Mouse (Mus musculus) MEL (cell line): ENCODE measurements around the gene Cog7. TPM values are rescaled to one million over a fixed set of nuclear protein-coding genes. Genes with fewer than 3 reads are reported as not detected.

ENCODE experiments used
- DNase-seq: peaks from one replicate; pipeline ENCODE4 v3.0.0; 2011; ENCODE audit warnings: low read depth, low spot score
- H3K27ac ChIP-seq: 2 replicates; pipeline ENCODE4 v1.5.1; 2012; ENCODE audit warnings: low read depth, mild to moderate bottlenecking, control low read depth, low read length, moderate library complexity; ENCODE audit not compliant: control insufficient read depth
- H3K27me3 ChIP-seq, 2 experiments: fragments of 150-350 bp in 1 of 2; sonication (generic) in 1 of 2; 2 replicates each; pipeline ENCODE4 v1.6.1; 2012; ENCODE audit warnings: low read length in 2 of 2, mild to moderate bottlenecking in 2 of 2, improper control_type of control experiment in 1 of 2, moderate library complexity in 1 of 2; ENCODE audit not compliant: insufficient read depth in 2 of 2, control insufficient read depth in 1 of 2
- H3K36me3 ChIP-seq, 2 experiments: 2 replicates each; pipeline ENCODE4 v1.6.1; 2012 to 2014; ENCODE audit warnings: low read length in 2 of 2, improper control_type of control experiment in 1 of 2, inconsistent platforms in 1 of 2, mild to moderate bottlenecking in 1 of 2; ENCODE audit not compliant: insufficient read depth in 2 of 2, control insufficient read depth in 1 of 2
- H3K4me1 ChIP-seq, 2 experiments: fragments of 150-350 bp in 1 of 2; sonication (generic) in 1 of 2; 2 replicates each; pipeline ENCODE4 v1.6.1; 2012; ENCODE audit warnings: low read length in 2 of 2, improper control_type of control experiment in 1 of 2, mild to moderate bottlenecking in 1 of 2; ENCODE audit not compliant: insufficient read depth in 2 of 2, control insufficient read depth in 1 of 2
- H3K4me3 ChIP-seq, 2 experiments: fragments of 150-350 bp in 1 of 2; sonication (generic) in 1 of 2; 2 replicates each; pipeline ENCODE4 v1.5.1; 2012; ENCODE audit warnings: low read depth in 2 of 2, low read length in 2 of 2, mild to moderate bottlenecking in 2 of 2, moderate library complexity in 2 of 2, control low read depth in 1 of 2, improper control_type of control experiment in 1 of 2; ENCODE audit not compliant: control insufficient read depth in 1 of 2, insufficient read depth in 1 of 2
- H3K79me2 ChIP-seq: 2 replicates; pipeline ENCODE4 v1.6.1; 2012; ENCODE audit warnings: mild to moderate bottlenecking, low read length, moderate library complexity; ENCODE audit not compliant: control insufficient read depth, poor library complexity, insufficient read depth
- H3K9ac ChIP-seq: 2 replicates; pipeline ENCODE4 v1.6.1; 2012; ENCODE audit warnings: low read depth, mild to moderate bottlenecking, control low read depth, low read length, moderate library complexity; ENCODE audit not compliant: control insufficient read depth, poor library complexity, severe bottlenecking
- H3K9me3 ChIP-seq: fragments of 150-350 bp; sonication (generic); replicated peaks from 2 replicates; pipeline ENCODE4 v1.6.1; 2012; ENCODE audit warnings: mild to moderate bottlenecking, low read length, improper control_type of control experiment, moderate library complexity; ENCODE audit not compliant: insufficient read depth
- CHD1 ChIP-seq: IDR thresholded peaks from 2 replicates; pipeline ENCODE4 v1.6.1; 2012; ENCODE audit warnings: low read depth, mild to moderate bottlenecking, inconsistent platforms, low read length, improper control_type of control experiment
- ELF1 ChIP-seq: IDR thresholded peaks from 2 replicates; pipeline ENCODE4 v1.6.1; 2014; ENCODE audit warnings: low read depth, mild to moderate bottlenecking, inconsistent platforms, low read length, improper control_type of control experiment, moderate library complexity
- EP300 ChIP-seq, 2 experiments: IDR thresholded peaks; 2 replicates each; pipeline ENCODE4 v1.6.1; 2011; ENCODE audit warnings: improper control_type of control experiment in 2 of 2, low read length in 2 of 2, low read depth in 1 of 2, mild to moderate bottlenecking in 1 of 2
- GABPA ChIP-seq: IDR thresholded peaks from 2 replicates; pipeline ENCODE4 v1.6.1; 2012; ENCODE audit warnings: low read depth, mild to moderate bottlenecking, inconsistent platforms, low read length, improper control_type of control experiment, moderate library complexity
- HCFC1 ChIP-seq: IDR thresholded peaks from 2 replicates; pipeline ENCODE4 v1.6.1; 2012; ENCODE audit warnings: low read depth, mild to moderate bottlenecking, inconsistent platforms, low read length, improper control_type of control experiment, moderate library complexity
- JUND ChIP-seq: IDR thresholded peaks from 2 replicates; pipeline ENCODE4 v1.6.1; 2011; ENCODE audit warnings: low read depth, mild to moderate bottlenecking, improper control_type of control experiment, low read length
- MAFK ChIP-seq: IDR thresholded peaks from 2 replicates; pipeline ENCODE4 v1.6.1; 2011; ENCODE audit warnings: low read depth, mild to moderate bottlenecking, low read length, improper control_type of control experiment, borderline replicate concordance
- MAZ ChIP-seq: IDR thresholded peaks from 2 replicates; pipeline ENCODE4 v1.6.1; 2012; ENCODE audit warnings: low read depth, mild to moderate bottlenecking, inconsistent platforms, low read length, improper control_type of control experiment
- POLR2A ChIP-seq, 2 experiments: IDR thresholded peaks; 2 replicates each; pipeline ENCODE4 v1.6.1; 2011 to 2012; ENCODE audit warnings: low read length in 2 of 2, mild to moderate bottlenecking in 2 of 2, control low read depth in 1 of 2, improper control_type of control experiment in 1 of 2, low read depth in 1 of 2, moderate library complexity in 1 of 2; ENCODE audit not compliant: control insufficient read depth in 1 of 2, insufficient read depth in 1 of 2, poor library complexity in 1 of 2
- POLR2AphosphoS2 ChIP-seq: IDR thresholded peaks from 2 replicates; pipeline ENCODE4 v1.6.1; 2011; ENCODE audit warnings: low read length, improper control_type of control experiment
- RAD21 ChIP-seq: IDR thresholded peaks from 2 replicates; pipeline ENCODE4 v1.6.1; 2011; ENCODE audit warnings: mild to moderate bottlenecking, low read depth, low read length, improper control_type of control experiment
- SIN3A ChIP-seq: IDR thresholded peaks from 2 replicates; pipeline ENCODE4 v1.6.1; 2012; ENCODE audit warnings: low read length, improper control_type of control experiment, inconsistent platforms
- SMC3 ChIP-seq: IDR thresholded peaks from 2 replicates; pipeline ENCODE4 v1.6.1; 2011; ENCODE audit warnings: low read depth, low read length, improper control_type of control experiment
- TAL1 ChIP-seq: IDR thresholded peaks from 2 replicates; pipeline ENCODE4 v1.6.1; 2012; ENCODE audit warnings: mild to moderate bottlenecking, inconsistent platforms, low read length, moderate library complexity, mixed read lengths
- UBTF ChIP-seq: IDR thresholded peaks from 2 replicates; pipeline ENCODE4 v1.6.1; 2012; ENCODE audit warnings: low read depth, mild to moderate bottlenecking, inconsistent platforms, low read length, improper control_type of control experiment, moderate library complexity, borderline replicate concordance; ENCODE audit not compliant: insufficient read depth
- USF2 ChIP-seq, 2 experiments: IDR thresholded peaks; 2 replicates each; pipeline ENCODE4 v1.6.1; 2011 to 2012; ENCODE audit warnings: improper control_type of control experiment in 2 of 2, low read length in 2 of 2, borderline replicate concordance in 1 of 2, inconsistent platforms in 1 of 2, low read depth in 1 of 2, mild to moderate bottlenecking in 1 of 2; ENCODE audit not compliant: insufficient read depth in 1 of 2
- ZC3H11A ChIP-seq: IDR thresholded peaks from 2 replicates; pipeline ENCODE4 v1.6.1; 2012; ENCODE audit warnings: low read depth, mild to moderate bottlenecking, inconsistent platforms, low read length, improper control_type of control experiment
- ZKSCAN1 ChIP-seq: IDR thresholded peaks from 2 replicates; pipeline ENCODE4 v1.6.1; 2012; ENCODE audit warnings: low read depth, mild to moderate bottlenecking, inconsistent platforms, low read length, improper control_type of control experiment, moderate library complexity
- ZMIZ1 ChIP-seq: IDR thresholded peaks from 2 replicates; pipeline ENCODE4 v1.6.1; 2012; ENCODE audit warnings: low read depth, mild to moderate bottlenecking, inconsistent platforms, low read length, improper control_type of control experiment, moderate library complexity
- polyA plus RNA-seq, 2 experiments: library from polyadenylated mRNA; stranded (reverse) in 1 of 2; unstranded in 1 of 2; fragments of >175 nt in 1 of 2; fragments of >200 nt in 1 of 2; gene quantifications; 2 replicates each; pipeline versions ENCODE4 v1.2.1 to v1.2.4; 2012; ENCODE audit warnings: low replicate concordance in 2 of 2, low read depth in 1 of 2; ENCODE audit not compliant: insufficient read length in 2 of 2, insufficient read depth in 1 of 2, missing spikeins in 1 of 2
- total RNA-seq: library from RNA; depleted of rRNA; stranded (reverse); fragments of 300-350 nt; gene quantifications from 2 replicates; pipeline ENCODE4 v1.2.3, GENCODE M21; 2012

The Cog7 gene
- total and polyA plus RNA-seq, 3 experiments = 17.1 to 21.2 TPM; not detected in 1

DNA sequence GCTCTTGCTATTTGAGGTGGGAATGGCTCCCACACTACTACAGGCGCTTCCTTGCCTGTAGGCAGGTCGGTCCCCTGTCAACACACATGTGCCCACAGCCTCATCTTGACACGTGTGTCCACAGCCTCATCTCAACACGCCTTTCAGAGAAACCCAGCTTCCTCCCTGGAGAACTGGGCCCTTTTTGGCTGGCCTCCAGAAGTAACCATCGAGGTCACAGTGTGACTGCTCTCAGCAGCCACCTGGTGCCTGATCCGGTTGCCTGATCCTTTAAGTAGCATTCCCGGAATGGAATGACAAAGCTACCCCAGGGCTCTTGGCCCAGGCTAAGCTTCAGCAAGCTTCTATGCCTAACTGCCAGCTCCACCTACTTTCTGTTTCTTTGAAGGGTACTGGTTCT lies 50.3 kb downstream of the Cog7 start:
- Histone ChIP-seq H3K4me3 (no peak overlapping the region), H3K4me1 (no peaks in the 10 kb centered on the region), H3K9me3 (no peaks in the 10 kb centered on the region), H3K27me3 (no peaks in the 10 kb centered on the region), H3K36me3 (no peaks in the 10 kb centered on the region), H3K79me2 (no peaks in the 10 kb centered on the region), H3K9ac (no peak overlapping the region), H3K27ac (no peak overlapping the region)
- TF ChIP-seq USF2 (IDR thresholded peaks at IDR 0.05; ENCODE audit: borderline replicate concordance in 1 of 2, insufficient read depth in 1 of 2, low read depth in 1 of 2, low read length in 2 of 2) = no peak
- TF ChIP-seq GABPA = no peak
- TF ChIP-seq ZMIZ1 = no peak
- no peak for TF ChIP-seq RAD21
- DNase-seq = no peak

DNA sequence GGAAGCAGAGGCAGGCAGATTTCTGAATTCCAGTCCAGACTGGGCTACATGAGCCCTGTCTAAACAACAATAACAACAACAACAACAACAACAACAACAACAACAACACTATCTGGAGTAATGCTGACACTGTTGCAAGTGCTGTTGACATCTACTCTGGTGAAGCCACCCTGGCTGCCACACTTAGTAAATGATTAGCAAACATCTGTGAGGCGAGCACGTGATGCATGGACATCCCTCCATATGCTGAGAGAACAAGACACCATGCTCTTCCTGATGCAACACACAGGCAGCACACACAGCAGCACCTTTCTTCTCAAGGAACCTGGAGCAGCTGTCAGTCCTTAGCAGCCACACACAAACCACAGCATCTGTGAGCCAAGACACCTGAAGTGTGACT lies 53.6 kb downstream of the Cog7 start:
- TF ChIP-seq SIN3A = no peak
- H3K4me1 ChIP-seq = no peaks in the 10 kb centered on the region
- DNase-seq = no peak

DNA sequence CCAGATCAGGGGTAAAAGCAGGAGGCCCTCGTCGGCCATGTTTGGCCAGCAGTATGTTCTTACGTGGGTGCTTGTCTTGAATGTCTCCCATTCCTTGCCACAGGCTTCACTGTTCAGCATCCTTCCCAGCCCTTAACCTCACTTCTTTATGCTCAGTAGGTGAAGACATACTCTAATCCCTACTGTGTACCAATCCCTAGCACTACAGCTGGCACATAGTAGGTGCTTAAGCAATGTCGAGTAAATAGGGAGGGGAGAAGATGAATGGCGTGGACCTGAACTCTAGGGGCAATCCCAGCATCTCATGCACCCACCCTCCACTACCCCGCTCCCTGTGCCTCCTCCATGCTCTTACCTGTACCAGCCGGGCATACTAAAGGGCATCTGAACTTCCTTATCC lies 57.1 kb downstream of the Cog7 start:
- Histone ChIP-seq H3K27ac (no peak overlapping the region), H3K4me3 (no peak overlapping the region), H3K4me1 (no peaks in the 10 kb centered on the region), H3K27me3 (no peaks in the 10 kb centered on the region), H3K9ac (no peak overlapping the region), H3K36me3 (no peaks in the 10 kb centered on the region), H3K9me3 (no peaks in the 10 kb centered on the region), H3K79me2 (no peaks in the 10 kb centered on the region)
- no peak for DNase-seq
- no peak for TF ChIP-seq ZC3H11A
- no peak for TF ChIP-seq POLR2A (IDR thresholded peaks at IDR 0.05; ENCODE audit: control insufficient read depth in 1 of 2, insufficient read depth in 1 of 2, low read depth in 1 of 2, low read length in 2 of 2, poor library complexity in 1 of 2)
- TF ChIP-seq ZKSCAN1 = peak; percentile 89
- no peak for TF ChIP-seq CHD1
- no peak for TF ChIP-seq GABPA

More for the DNA sequence above, 53.6 kb downstream of the Cog7 start:
- H3K9me3 ChIP-seq = no peaks in the 10 kb centered on the region
- H3K79me2 ChIP-seq = no peaks in the 10 kb centered on the region
- H3K27me3 ChIP-seq = no peaks in the 10 kb centered on the region
- no peak overlapping the region for H3K27ac ChIP-seq
- no peak overlapping the region for H3K9ac ChIP-seq
- H3K4me3 ChIP-seq = no peak overlapping the region
- H3K36me3 ChIP-seq = no peaks in the 10 kb centered on the region

DNA sequence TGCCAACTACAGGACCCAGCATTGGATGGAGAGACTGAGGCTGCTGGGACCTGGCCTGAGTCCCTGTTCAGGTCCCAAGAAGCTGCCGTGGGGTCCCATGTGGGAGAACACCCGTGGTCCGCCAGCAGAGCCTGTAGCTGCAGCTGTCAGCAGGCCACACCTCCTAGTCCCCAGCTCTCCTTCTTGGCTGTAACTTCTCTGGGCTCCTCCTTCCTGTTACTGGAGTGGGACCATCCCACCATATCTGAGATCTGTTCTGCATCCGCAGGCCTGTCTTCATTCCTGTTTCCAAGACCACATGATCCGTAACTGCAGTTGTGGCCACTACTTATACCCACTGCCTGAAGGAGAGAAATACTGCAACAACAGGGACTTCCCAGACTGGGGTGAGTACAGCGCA lies 67.6 kb downstream of the Cog7 start:
- Histone ChIP-seq H3K4me1 (no peaks in the 10 kb centered on the region), H3K79me2 (no peaks in the 10 kb centered on the region), H3K4me3 (no peak overlapping the region), H3K9ac (no peak overlapping the region), H3K27ac (no peak overlapping the region), H3K27me3 (no peaks in the 10 kb centered on the region), H3K36me3 (no peaks in the 10 kb centered on the region), H3K9me3 (no peaks in the 10 kb centered on the region)
- no peak for TF ChIP-seq SMC3
- no peak for TF ChIP-seq SIN3A
- no peak for TF ChIP-seq TAL1
- TF ChIP-seq UBTF = no peak
- TF ChIP-seq ELF1 = no peak
- TF ChIP-seq HCFC1 = no peak
- no peak for TF ChIP-seq JUND
- TF ChIP-seq POLR2AphosphoS2 = no peak
- no peak for TF ChIP-seq POLR2A (IDR thresholded peaks at IDR 0.05; ENCODE audit: control insufficient read depth in 1 of 2, insufficient read depth in 1 of 2, low read depth in 1 of 2, low read length in 2 of 2, poor library complexity in 1 of 2)
- no peak for TF ChIP-seq MAZ
- no peak for TF ChIP-seq EP300 (IDR thresholded peaks at IDR 0.05; ENCODE audit: low read depth in 1 of 2, low read length in 2 of 2)
- no peak for TF ChIP-seq USF2 (IDR thresholded peaks at IDR 0.05; ENCODE audit: borderline replicate concordance in 1 of 2, insufficient read depth in 1 of 2, low read depth in 1 of 2, low read length in 2 of 2)
- no peak for TF ChIP-seq MAFK
- DNase-seq = no peak
